Mouse (Mus musculus): ENCODE measurements around the gene Gm10073. TPM values are rescaled to one million over a fixed set of nuclear protein-coding genes. Genes with fewer than 3 reads are reported as not detected.
"Not testable (repeated sequence)": the region's sequence is repeated elsewhere in the genome, so short reads cannot be mapped to it uniquely, and the experiment has no call there.

The Gm10073 gene
- total RNA-seq, 1 experiment from 2014 or later = 11.4 TPM

DNA sequence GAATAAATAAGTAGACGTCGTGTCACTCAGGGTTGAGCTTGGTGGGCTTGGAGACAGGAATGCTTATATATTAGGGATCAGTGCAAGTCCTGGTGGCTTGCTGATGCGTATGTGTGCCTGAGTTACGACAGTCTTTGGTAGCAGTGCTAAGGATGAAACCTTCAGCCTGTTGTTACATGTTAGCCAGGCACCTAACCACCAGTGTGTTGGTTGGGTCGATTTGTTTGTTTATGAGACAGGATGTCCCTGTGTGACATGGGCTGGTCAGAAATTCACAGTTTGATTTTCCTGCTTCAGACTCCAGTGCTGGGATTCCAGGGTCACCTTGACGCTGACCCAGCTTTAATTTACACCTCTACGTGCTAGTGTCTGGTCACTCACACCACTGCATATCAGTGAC, 32.4 kb upstream of the Gm10073 start:
- ATAC-seq (replicated peaks in 1 of 2; ENCODE audit: insufficient read depth in 1 of 2, low FRiP score in 2 of 2, low TSS enrichment in 1 of 2, low read depth in 1 of 2, poor library complexity in 2 of 2, severe bottlenecking in 2 of 2) = no peak

DNA sequence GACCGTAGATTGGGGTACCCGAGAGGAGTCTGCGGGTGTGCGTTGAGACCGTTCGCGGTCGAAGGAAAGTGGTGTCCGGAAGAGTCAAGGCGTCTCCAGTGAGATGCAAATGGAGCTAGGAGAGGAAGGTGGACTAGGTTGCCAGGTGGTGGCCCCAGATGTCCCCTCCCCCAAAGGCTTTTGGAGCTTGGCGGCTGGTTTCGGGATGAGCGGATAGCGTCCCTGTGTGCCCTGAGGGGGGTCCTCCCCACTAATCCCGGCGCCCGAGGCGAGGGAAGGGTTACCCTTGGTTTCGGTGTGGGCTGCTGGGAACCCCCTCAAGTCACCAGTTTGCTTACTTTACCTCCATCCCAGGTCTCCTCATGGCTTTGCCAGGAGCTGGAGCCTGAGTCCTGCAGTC, 30.7 kb upstream of the Gm10073 start:
- no peak for ATAC-seq (replicated peaks in 1 of 2; ENCODE audit: insufficient read depth in 1 of 2, low FRiP score in 2 of 2, low TSS enrichment in 1 of 2, low read depth in 1 of 2, poor library complexity in 2 of 2, severe bottlenecking in 2 of 2)

DNA sequence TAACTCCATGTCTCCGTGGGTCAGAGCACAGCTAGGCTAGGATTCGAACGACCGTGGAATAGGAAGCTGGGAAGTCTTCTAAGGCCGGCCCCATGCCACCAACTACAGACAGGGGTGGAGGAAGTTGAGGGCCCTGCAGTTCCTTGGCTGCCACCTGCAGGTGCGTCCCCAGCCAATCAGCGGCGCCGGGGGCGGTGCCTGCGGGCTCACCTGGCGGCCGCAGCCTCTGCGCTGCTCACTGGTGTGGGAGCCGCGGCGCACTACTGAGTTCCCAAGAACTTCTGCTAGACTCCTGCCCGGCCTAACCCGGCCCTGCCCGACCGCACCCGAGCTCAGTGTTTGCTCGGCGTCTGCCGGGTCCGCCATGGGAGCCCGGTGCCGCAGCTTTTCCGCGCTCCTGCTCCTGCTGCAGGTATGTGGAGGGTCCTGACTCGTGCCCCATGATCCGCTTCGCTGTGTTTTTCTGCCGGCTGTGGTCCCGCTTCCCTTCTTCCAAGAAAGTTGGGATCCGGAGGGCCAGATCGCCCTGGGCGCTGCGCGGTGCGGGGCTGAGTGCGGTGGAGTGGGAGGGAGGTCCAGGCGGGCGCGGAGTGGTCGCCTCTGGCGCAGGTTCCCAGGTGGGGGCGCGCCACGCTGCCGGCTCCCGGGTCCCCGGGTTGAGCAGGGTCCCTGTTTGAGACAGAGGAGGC, 30.0 kb upstream of the Gm10073 start, which contains the start of gene Cdh1:
Gene Cdh1 (plus strand): TSS at position 221 of the 689 bp plus-strand sequence.
- ATAC-seq (replicated peaks in 1 of 2; ENCODE audit: insufficient read depth in 1 of 2, low FRiP score in 2 of 2, low TSS enrichment in 1 of 2, low read depth in 1 of 2, poor library complexity in 2 of 2, severe bottlenecking in 2 of 2) = peak in 1 of 2 experiments; percentile 64; a peak in 2 of 4 replicates

DNA sequence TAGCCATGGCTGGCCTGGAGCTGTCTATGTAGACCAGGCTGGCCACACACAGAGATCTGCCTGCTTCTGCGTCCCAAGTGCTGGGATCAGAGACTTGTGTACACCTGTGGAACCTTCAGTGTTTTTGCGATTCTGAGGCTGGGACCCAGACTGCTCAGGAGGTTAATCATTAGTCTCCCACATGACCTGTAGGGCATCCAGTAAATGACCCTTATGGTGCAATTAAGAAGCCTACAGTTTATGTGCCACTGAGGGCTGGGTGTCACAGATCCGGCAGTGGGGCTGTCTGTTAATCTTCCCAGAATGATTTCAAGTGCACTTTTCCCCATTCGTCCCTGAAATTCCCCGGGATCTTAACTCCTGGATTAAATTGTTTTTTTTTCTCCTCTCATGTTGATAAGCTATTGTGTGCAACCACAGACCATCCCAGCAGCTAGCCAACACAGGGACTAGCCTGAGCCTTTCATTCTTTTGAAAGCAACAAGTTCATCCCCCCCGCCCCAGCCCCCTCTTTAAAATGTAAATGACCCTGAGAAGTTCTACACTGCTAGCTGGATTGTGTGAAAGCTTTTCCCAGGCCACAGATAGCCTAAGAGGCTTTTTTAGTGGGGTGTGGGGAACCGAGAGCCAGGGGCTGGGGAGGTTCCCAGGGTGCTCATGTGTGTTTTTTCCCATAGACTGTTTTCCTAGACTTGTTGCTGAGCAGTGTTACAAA, 26.2 kb upstream of the Gm10073 start:
- no peak for ATAC-seq (replicated peaks in 1 of 2; ENCODE audit: insufficient read depth in 1 of 2, low FRiP score in 2 of 2, low TSS enrichment in 1 of 2, low read depth in 1 of 2, poor library complexity in 2 of 2, severe bottlenecking in 2 of 2)

GRCm38 (mm10) chr8:106597067-106597466, 23.8 kb upstream of the Gm10073 start:
- no peak for ATAC-seq (replicated peaks in 1 of 2; ENCODE audit: insufficient read depth in 1 of 2, low FRiP score in 2 of 2, low TSS enrichment in 1 of 2, low read depth in 1 of 2, poor library complexity in 2 of 2, severe bottlenecking in 2 of 2)

- ATAC-seq (replicated peaks in 1 of 2; ENCODE audit: insufficient read depth in 1 of 2, low FRiP score in 2 of 2, low TSS enrichment in 1 of 2, low read depth in 1 of 2, poor library complexity in 2 of 2, severe bottlenecking in 2 of 2) = not testable (repeated sequence)
Measured at GRCm38 (mm10) chr8:106595623-106596022, 22.4 kb upstream of the Gm10073 start.

DNA sequence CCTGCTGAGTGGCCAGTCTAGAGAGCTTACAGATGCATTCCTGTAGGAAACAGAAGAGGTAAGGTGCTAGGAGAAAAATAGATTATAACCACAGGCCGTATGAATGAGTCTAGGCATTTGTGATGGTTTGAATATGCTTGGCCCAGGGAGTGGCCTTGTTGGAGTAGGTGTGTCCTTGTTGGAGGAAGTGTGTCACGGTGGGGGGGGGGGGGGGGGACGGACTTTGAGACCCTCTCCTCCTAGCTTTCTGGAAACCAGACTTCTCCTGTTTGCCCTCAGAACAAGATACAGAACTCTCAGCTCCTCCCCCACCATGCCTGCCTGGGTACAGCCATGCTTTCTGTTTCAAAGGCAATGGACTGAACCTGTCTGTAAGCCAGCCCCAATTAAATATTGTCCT, 19.2 kb upstream of the Gm10073 start:
- ATAC-seq (replicated peaks in 1 of 2; ENCODE audit: insufficient read depth in 1 of 2, low FRiP score in 2 of 2, low TSS enrichment in 1 of 2, low read depth in 1 of 2, poor library complexity in 2 of 2, severe bottlenecking in 2 of 2) = no peak

DNA sequence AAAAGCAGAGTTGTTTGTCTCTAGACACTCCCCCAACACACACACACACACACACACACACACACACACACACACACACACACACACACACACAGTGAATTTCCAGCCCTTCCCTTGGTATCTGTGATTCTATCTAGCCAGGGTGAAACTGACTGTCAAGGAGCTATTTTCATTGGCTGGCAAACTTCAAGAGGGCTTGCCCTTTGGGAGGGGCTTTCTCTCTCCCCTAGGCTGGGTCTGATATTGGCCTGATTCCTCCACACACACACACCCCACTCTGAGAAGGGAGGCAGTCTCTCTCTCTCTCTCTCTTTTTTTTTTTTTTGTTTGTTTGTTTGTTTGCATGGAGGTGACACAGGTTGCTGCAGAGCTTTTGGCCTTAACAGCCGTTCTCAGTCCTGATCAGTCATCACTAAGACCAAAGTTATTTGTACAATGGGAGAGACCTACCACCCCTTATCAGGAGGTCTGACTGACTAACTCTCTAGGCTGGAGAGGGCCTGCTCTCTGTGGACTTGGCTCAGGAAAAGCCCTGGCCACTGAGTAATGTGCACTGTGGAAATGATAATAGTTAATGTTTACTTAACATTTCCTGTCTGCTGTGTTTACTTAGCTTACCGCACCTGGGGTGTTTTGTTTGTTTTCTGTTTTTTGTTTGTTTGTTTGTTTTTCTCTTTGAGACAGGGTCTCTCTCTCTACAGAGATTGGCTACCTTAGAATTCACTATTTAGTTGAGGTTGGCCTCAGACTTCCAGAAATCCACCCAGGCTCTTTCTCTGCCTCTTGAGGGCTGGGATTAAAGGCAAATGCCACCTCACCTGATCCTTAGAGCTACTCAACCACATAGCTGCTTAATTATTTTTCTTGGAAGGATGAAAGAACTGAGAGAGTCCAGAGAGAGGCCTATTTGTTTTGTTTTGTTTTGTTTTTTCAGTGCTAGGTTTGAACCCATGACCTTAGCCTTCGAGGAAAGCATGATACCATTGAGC, 15.5 kb upstream of the Gm10073 start:
- ATAC-seq (replicated peaks in 1 of 2; ENCODE audit: insufficient read depth in 1 of 2, low FRiP score in 2 of 2, low TSS enrichment in 1 of 2, low read depth in 1 of 2, poor library complexity in 2 of 2, severe bottlenecking in 2 of 2) = no peak

GRCm38 (mm10) chr8:106586896-106587295, 13.6 kb upstream of the Gm10073 start:
- no peak for ATAC-seq (replicated peaks in 1 of 2; ENCODE audit: insufficient read depth in 1 of 2, low FRiP score in 2 of 2, low TSS enrichment in 1 of 2, low read depth in 1 of 2, poor library complexity in 2 of 2, severe bottlenecking in 2 of 2)

DNA sequence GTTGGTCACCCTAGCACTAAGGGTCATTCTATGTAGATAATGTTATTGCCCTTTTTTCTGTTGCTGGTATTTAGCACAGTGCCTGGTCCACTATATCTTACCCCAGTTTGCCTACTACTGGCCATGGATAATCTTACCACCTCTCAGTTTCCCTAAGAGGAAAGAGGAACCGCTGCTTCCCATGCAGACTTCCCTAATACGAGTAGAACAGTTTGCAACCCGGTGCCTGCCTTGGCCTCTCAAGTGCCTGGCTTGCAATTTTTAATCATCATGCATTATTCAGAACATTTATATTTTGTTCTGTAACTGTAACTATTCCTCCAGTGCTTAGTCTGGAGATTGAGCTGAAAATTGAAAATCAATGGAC, 12.4 kb upstream of the Gm10073 start:
- ATAC-seq (replicated peaks in 1 of 2; ENCODE audit: insufficient read depth in 1 of 2, low FRiP score in 2 of 2, low TSS enrichment in 1 of 2, low read depth in 1 of 2, poor library complexity in 2 of 2, severe bottlenecking in 2 of 2) = no peak

DNA sequence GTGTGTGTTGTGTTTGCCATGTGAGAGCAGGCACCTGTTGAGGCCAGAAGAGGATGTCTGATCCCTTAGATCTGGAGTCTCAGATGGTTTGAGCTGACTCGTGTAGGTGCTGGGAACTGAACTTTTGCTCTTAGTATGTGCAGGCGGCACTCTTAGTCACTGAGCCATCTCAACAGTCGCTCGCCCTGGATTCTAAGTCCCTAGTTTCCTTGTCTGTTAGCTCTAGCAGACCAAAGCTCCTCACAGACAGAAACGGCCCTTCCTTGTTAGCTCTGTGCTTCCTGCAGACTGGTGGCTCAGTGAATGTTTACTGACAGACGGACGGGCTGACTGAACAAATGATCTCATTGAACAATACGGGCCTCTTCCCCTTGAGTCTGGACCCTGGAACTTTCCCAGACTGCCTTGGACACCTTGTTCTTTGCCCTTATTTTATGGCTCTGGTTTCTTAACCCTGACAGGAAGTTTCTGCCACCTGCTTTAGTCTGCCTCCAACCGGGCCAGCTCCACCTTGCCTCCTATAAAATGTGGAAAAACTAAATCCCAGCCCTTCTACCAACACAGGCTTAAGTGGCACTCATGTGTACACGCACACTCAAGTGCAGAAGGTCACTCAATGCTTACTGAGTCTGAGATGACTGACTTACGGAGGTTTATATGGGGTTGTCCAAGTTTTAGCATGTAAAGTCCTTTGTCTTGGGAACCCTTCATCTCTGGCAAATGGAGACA, 11.8 kb upstream of the Gm10073 start:
- no peak for ATAC-seq (replicated peaks in 1 of 2; ENCODE audit: insufficient read depth in 1 of 2, low FRiP score in 2 of 2, low TSS enrichment in 1 of 2, low read depth in 1 of 2, poor library complexity in 2 of 2, severe bottlenecking in 2 of 2)

DNA sequence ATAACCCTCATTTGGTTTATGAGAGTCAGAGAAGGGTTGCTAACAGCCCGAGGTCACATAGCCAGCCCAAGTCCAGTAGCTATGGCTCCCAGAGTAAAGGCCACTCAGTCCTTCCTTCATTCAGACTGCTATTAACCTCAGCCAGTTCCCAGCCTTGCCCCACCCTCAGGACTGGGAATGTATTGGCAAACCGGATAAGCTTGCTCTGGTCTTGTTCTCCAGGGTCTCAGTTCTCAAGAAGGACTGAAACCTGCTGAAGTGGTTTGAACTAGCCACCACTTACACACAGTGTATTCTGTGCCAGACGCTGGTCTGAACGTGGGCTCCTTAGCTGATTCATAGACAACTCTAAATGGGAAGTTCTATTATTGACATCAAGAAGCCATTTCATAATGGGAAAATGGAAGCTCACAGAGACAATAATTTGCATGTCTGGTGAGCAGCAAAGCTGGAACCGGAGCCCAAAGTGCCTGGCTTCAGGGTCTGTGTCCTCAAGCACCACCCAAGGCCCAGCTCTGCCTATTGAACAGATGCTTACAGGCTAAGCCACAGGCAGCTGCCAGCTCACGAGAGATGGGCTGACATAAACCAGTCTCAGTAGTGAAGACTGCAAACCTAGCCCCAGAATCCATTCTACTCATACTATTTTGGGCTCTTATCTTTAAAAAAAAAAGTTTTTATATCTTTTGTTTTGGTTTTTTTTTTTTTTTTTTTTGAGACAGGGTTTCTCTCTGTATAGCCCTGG, 8.3 kb upstream of the Gm10073 start:
- no peak for ATAC-seq (replicated peaks in 1 of 2; ENCODE audit: insufficient read depth in 1 of 2, low FRiP score in 2 of 2, low TSS enrichment in 1 of 2, low read depth in 1 of 2, poor library complexity in 2 of 2, severe bottlenecking in 2 of 2)

GRCm38 (mm10) chr8:106579510-106579909, 6.2 kb upstream of the Gm10073 start:
- no peak for ATAC-seq (replicated peaks in 1 of 2; ENCODE audit: insufficient read depth in 1 of 2, low FRiP score in 2 of 2, low TSS enrichment in 1 of 2, low read depth in 1 of 2, poor library complexity in 2 of 2, severe bottlenecking in 2 of 2)

DNA sequence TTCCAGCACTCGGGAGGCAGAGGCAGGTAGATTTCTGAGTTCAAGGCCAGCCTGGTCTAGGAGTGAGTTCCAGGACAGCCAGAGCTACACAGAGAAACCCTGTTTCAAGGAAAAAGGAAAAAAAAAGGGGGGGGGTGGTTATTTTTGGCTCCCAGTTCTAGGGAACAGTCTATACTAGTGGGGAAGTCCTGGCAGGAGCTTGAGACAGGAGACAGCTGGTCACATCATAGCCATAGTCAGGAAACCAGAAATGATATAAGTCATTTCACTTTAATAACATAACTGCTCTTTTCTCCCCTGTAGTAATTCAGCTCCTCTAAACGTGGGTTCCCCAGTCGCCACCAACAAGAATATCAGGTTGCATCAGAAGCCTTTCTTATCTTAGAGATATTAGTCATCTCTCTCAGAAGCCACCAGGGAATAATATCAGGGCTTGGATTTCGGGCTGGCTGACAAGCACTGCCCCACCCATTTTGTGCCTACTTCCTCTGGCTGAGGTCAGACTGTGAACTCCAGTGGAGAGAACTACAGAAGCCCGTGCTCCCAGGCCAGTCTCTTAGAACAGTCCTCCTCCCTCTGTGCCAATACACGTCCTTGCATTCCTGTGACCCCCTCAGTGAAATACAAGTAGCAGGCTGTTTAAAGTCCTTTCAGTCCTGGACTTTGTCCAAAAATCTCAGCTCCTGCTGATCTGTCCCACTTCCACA, 3.7 kb upstream of the Gm10073 start:
- ATAC-seq (replicated peaks in 1 of 2; ENCODE audit: insufficient read depth in 1 of 2, low FRiP score in 2 of 2, low TSS enrichment in 1 of 2, low read depth in 1 of 2, poor library complexity in 2 of 2, severe bottlenecking in 2 of 2) = 0 out of 4 replicates have a peak, but pooled peaks of 1 of the 2 experiments have one; percentile 12

- peak in 1 of 2 experiments; percentile 62; a peak in 2 of 4 replicates for ATAC-seq (replicated peaks in 1 of 2; ENCODE audit: insufficient read depth in 1 of 2, low FRiP score in 2 of 2, low TSS enrichment in 1 of 2, low read depth in 1 of 2, poor library complexity in 2 of 2, severe bottlenecking in 2 of 2)
Measured at GRCm38 (mm10) chr8:106574283-106574682, 1.0 kb upstream of the Gm10073 start.

DNA sequence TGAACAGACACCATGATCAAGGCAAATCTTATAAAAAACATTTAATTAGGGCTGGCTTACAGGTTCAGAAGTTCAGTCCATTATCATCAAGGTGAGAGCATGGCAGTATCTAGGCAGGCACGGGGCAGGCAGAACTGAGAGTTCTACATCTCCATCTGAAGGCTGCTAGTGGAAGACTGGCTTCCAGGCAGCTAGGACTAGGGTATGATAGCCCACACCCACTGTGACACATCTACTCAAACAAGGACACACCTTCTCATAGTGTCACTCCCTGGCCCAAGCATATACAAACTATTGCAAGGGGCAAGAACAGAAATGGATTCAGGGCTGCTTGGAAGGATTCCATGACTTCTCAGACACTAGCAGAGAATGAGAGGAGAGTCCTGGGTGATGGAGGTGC, 1.1 kb downstream of the Gm10073 start:
- not testable (repeated sequence) for ATAC-seq (replicated peaks in 1 of 2; ENCODE audit: insufficient read depth in 1 of 2, low FRiP score in 2 of 2, low TSS enrichment in 1 of 2, low read depth in 1 of 2, poor library complexity in 2 of 2, severe bottlenecking in 2 of 2)

Measured in hematopoietic stem cell, adult 5-6 weeks (primary cell).